Mouse (Mus musculus) ES-E14 (cell line): ENCODE results near the gene 1500015O10Rik.

ENCODE experiments used
- CHD2 ChIP-seq: IDR thresholded peaks from 2 replicates; pipeline ENCODE4 v1.6.1; 2014; ENCODE audit warnings: mild to moderate bottlenecking, low read depth, low read length, inconsistent platforms
- HCFC1 ChIP-seq: IDR thresholded peaks from 2 replicates; pipeline ENCODE4 v1.6.1; 2012; ENCODE audit warnings: low read length, inconsistent platforms, borderline replicate concordance; ENCODE audit not compliant: insufficient read depth
- MAFK ChIP-seq: IDR thresholded peaks from 2 replicates; pipeline ENCODE4 v1.6.1; 2014; ENCODE audit warnings: mild to moderate bottlenecking, low read depth, low read length, inconsistent platforms; ENCODE audit not compliant: insufficient read depth
- ZNF384 ChIP-seq: IDR thresholded peaks from 2 replicates; pipeline ENCODE4 v1.6.1; 2012; ENCODE audit warnings: low read depth, low read length, inconsistent platforms

DNA sequence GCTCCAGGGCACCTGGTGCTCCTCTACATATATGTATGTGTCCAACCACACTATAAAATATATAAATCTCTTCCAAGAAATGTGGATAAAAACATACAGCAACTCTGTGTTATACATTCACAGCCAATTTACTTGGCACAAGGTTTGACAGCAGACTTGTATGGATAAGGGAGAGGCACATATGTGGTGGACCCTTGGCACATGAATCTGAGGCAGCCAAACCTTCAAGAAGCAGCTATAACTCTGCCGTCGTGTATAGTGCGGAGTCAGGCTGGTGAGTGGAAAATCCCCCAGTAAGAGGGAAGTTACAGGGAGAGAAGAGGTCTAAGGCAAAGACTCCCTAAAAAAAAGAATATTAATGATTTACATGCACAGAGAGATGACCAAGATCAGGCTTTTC is 42.3 kb downstream of the 1500015O10Rik start:
- no peak for TF ChIP-seq MAFK
- no peak for TF ChIP-seq HCFC1
- no peak for TF ChIP-seq CHD2
- TF ChIP-seq ZNF384: no peak
